Mouse (Mus musculus): ENCODE results near the gene Rhbdf2.

Gene Rhbdf2

DNA sequence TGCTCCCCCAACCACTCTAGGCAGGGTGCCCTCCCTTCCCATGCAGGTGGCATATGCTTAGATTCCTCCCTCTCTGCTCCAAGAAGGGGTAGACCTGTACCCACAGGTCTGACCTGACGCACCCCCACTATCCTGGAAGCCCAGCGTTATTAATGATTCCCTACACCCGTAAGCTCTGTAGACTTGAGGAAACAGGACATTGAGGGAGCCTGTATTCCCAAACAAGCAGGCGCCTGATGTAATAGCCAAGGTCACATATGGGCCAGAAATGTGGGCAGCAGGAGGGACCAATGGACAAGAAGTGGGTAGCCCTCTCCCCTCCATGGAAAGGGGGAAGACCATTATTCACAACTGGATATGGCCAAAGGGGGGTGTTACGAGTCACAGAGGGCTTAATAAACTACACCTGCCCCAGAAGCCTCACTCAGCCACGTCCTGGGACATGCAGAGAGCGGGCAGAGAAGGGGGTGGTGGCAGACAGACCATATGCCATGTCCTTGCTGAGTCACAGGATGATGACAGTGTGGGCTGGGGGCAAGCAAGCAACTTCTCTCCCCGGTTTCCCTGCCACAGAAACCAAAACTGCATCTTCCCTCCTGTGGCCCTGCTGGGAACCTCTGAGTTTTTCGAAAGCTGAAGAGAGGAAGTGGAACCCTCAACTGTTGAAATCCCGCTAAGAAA, 10.2 kb downstream of the Rhbdf2 start:
- DNase-seq, result peak; percentile 55 to 58

DNA sequence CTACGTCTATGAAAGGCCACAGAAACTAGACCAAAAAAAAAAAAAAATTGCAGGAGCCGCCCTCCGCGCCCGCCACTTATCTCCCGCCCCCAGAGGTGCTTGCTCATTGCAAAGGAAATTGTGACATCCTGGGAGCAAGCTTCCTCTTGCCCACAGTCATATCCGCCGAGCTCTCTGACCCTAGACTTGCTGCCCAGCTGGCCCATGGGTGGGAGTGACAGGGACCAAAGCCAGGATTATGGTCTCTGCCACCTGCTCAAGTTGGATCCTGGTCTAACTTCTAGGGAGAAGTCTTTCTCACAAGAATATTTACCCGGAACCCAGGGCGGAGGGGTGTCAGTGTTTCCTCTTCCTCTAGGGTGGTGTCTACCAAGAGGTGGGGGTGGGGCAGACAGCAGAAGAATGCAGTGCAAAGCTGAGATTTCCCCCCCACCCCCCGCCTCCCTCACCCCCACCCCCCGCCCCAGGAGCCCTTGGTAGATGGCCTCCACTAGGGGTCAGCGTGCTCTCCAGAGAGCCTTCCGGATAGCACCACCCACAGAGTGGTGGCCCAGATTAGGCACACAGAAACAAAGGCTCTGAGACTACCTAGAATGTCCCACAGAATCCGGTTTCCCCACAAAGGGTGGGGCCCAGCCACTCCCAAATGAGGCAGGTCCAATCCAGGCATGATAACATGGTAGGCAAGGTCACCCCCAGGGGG, 10.9 kb downstream of the Rhbdf2 start:
- DNase-seq, result peak; percentile 55 to 58

- DNase-seq, result no peak
These were observed 13.6 kb downstream of the Rhbdf2 start for GRCm38 (mm10) chr11:116613234-116613633.

- DNase-seq, result no peak
These were observed 14.3 kb downstream of the Rhbdf2 start for GRCm38 (mm10) chr11:116612554-116612953.

- peak; percentile 36 to 37 for DNase-seq
These were observed 14.9 kb downstream of the Rhbdf2 start for GRCm38 (mm10) chr11:116611883-116612282.

GRCm38 (mm10) chr11:116611168-116611567, 15.7 kb downstream of the Rhbdf2 start:
- DNase-seq, result peak; percentile 65 to 66

DNA sequence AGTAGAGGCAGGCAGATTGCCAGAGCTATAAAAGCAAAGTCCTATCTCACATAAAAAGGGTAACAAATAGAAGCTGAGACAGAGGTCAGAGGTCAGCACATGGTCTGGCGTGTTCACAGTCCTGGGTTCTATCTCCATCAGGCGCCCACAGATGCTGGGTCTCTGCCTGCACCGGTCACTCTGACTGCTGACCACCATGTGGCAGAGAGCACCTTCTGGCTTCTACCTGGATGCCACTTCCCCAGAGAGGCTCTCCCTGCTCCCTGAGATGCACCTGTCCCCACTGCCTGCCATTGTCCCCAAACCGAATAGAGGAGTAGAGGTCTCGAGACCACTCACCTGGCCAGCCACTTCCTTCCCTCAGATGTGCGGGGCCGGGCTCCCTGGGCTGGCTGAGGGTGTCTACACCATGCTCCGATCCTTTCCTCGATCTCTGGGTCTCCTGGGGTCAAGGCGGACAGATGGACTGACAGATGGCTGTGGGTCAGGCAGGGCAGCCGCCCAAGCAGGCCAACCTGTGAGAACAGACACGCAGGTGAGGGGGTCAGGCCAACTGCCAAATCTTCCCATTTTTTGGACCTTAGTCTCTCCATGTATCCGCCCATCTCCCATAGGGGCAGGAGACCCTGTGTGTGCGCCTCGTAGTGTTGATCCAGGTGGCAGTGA, 16.7 kb downstream of the Rhbdf2 start:
- no peak for DNase-seq

- DNase-seq, result peak; percentile 46 to 47
These were observed 19.1 kb downstream of the Rhbdf2 start for GRCm38 (mm10) chr11:116607717-116608116.

- DNase-seq, result no peak
These were observed 22.7 kb downstream of the Rhbdf2 start for GRCm38 (mm10) chr11:116604097-116604496.

DNA sequence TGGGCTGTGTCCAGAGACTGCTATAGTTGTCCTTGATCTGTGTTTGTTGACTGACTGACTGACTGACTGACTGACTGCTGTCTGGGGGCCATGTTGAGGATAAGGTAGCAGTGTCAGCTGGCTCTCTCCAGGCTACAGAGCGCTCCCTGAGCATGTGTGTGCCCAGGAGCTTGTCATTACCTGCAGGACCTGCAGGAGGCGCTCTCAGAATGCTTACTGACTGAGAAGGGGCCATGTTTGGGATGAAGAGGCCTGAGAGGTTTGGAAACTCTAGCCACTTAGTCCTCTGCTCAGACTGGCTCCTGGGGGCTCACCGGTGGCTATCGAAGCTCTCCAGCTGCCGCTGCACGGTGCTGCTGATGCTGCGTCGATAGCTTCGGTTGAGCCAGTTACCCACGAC, 23.5 kb downstream of the Rhbdf2 start:
- peak; percentile 72 to 74 for DNase-seq

GRCm38 (mm10) chr11:116602043-116602442, 24.8 kb downstream of the Rhbdf2 start:
- DNase-seq, result no peak

- no peak for DNase-seq
These were observed 25.7 kb downstream of the Rhbdf2 start for GRCm38 (mm10) chr11:116601166-116601565.

- no peak for DNase-seq
These were observed 27.6 kb downstream of the Rhbdf2 start for GRCm38 (mm10) chr11:116599230-116599629.

DNA sequence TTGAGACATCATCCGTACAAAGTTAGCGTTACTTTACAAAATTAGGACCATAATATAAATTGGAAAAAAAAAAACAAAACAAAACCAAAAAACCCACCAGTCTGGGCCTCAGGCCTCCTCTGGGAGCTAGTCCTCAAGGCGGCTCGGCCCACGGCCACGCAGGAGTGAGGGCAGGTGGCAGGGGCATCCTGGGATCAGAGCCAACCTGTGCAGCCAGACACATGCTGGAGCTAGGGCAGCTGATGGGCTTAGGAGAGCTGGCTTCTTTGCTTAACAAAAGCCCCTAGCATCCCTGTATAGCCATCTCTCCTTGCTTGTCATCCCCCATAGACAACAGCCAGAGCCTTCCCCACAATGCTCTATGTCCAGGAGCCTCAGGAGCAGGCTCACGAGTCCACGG, 28.6 kb downstream of the Rhbdf2 start:
- no peak for DNase-seq

DNA sequence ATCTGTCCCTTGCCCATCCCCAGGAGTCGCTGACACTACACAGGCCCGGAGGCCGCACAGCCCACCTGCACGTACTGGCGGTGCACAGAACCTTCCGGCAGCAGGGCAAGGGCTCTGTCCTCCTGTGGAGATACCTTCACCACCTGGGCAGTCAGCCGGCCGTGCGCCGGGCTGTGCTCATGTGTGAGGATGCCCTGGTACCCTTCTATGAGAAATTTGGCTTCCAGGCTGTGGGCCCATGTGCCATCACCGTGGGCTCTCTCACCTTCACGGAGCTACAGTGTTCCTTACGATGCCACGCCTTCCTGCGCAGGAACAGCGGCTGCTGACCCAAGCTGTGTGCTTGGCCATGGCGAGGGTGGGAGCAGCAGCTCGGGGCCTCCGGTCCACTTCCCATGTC, 30.1 kb downstream of the Rhbdf2 start:
- DNase-seq, result no peak

DNA sequence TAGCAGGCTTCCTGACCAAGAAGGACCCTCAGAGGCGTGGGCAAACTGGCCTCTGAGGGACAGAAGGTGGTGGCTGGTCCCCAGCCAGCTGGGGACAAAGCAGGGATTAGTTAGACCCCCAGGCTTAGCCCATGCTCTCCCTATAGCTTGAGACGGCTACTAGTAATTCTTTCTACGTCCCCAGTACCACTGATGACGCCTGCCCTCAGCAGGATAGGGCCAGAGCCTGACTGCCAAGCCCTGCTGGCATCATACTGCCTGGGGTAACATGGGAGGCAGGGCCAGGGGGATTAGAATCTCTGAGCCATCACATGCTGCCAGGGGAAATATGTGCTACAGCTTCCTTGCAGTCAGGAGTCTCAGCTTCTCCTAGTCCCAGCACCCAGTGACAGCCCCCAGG, 33.5 kb downstream of the Rhbdf2 start:
- no peak for DNase-seq

DNA sequence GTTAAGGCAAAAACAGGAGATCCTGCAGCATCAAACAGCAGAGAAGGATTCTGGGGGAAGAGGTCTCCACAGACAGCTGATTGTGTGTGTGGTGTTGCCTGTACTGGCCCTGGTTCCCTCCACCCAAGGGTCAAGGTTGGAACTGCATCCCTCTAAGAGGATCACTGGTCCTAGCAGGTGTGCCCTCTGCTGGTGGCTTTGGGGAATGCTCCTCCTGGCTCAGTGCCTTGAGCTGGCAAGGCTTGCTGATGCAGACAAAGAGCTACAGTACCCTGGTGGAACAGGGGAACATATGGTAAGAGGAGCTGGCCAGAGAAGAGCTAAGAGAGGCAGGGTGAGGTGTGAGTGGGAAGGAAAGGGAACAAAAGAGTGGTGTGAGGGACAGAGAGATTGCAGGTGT, 34.4 kb downstream of the Rhbdf2 start:
- peak; percentile 93 to 95 for DNase-seq

DNA sequence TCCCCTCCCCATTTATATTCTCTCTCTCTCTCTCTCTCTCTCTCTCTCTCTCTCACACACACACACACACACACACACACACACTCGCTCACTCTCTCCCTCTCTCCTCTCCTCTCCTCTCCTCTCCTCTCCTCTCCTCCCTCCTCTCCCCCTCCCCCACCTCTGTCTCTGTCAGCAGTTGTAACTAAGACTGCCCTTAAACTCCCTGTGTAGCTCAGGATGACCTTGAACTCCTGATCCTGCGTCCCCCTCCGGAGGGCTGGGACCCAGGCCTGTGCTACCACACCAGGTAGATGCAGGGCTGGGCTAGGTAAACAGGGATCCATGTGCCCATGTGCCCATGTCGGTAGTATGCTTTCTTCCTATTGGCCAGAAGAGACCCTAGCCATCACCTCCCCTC, 35.2 kb downstream of the Rhbdf2 start:
- DNase-seq, result no peak

DNA sequence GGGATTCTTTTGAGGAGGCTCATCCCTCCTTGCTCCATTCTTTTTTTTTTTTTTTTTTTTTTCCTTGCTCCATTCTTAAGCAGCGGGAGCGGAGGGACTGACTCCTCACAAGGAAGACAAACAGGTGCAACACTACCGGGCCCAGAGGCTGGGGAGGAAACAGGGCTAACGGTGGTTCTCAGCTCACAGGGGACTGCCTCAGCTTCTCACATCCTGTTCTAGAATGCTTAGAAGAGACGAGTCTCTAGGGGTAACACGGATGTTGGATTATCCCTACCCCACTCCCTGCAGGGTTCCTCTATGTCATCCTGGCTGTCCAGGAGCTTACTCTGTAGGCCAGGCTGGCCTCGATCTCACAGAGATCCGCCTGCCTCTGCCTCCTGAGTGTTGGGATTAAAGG, 37.2 kb downstream of the Rhbdf2 start:
- DNase-seq, result no peak

DNA sequence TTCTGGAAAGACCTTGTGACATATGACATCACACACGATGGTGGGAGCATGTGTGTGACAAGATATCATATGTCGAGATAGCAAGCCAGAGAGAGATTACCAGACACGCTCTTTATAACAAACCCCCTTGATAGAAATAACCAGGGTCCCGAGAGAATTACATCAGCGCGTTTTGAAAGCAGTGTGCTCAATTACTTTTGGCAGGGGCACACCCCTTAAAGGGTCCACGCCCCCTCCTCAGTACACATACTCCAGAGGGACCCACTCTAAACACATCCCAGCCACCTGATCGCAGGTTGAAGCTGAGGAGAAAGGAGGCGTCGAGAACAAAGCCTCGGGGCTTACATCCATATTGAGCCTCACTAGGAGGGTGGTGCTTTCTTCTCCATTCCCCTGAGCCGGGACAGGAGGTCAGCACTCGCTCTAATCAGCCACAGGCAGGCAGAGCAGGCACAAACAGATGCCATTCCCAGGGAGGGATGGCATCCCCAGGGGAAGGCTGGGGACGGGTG, 37.7 kb downstream of the Rhbdf2 start:
- no peak for DNase-seq

DNA sequence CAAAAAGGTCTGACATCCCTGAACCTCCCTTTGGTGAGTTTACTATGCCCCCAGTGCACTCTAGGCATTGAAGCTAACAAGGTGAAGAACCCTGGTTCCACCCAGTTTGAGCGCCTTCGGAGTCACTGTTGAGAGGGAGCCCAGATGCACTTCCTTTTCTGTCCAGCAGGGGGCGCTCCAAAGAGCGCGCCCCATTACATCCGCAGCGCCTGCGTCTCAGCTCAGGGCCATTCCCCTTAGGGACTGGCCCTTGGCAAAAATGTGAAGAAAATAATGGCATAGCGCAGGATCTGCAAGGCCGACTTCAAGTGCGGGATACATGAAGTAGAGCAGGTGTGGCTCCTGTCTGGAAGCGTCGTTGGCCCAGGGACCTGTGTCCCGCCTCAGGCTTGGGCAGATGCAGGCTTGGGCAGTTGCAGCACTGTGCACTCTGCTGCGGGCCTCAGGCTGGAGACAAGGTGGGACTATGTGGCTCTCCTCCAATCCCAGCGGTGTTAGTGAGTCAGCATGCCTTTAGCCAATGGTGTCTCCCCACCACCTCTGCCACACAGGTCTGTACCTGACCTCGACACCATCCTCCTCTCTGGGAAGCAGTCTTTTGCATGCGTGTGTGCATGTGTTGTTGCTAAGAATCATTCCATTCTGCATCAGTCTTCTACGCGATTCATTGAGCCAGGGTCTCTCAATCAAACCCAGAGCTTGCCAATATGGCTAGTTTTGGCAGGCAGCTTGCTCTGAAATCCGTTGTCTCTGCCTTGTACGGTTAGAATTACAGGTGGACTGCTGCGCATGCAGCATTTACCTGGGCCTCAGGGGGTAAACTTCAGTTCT, 39.8 kb downstream of the Rhbdf2 start:
- DNase-seq, result peak; percentile 88

DNA sequence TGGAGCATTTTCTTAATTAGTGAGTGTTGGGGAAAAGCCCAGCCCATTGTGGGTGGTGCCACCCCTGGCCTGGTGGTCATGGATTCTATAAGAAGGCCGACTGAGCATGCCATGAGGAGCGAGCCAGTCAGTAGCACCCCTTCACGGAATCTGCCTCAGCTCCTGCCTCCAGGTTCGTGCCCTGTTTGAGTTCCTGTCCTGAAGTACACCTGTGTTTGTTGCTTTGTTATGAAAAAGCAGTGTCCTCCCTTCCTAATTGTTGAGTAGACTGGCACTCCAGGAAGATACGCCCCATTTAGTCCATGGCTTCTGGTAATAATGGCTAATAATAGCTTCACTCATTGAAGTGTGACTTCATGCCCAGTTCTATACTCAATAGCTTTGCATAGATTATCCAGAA, 40.5 kb downstream of the Rhbdf2 start, which contains the start of gene Aanat:
TSS of gene Aanat (plus strand) at position 123 of the 400 bp plus-strand sequence.
- no peak for DNase-seq

GRCm38 (mm10) chr11:116585682-116586081, 41.1 kb downstream of the Rhbdf2 start:
- DNase-seq, result no peak
